Mouse (Mus musculus) heart, embryonic 12.5 days (tissue): Measurements from ENCODE around the gene Gpr132. TPM values are rescaled to one million over a fixed set of nuclear protein-coding genes. Genes with fewer than 3 reads are reported as not detected.

ENCODE experiments used
- ATAC-seq: fragments of 200-750 bp; cut with Nextera tagmentation; 2 replicates; pipeline ENCODE4 v1.8.0; 2017; ENCODE audit warnings: moderate TSS enrichment, moderate library complexity; ENCODE audit not compliant: insufficient number of reproducible peaks, low FRiP score
- H3K27ac ChIP-seq: fragments of 300-500 bp; sonication (generic); 2 replicates; pipeline ENCODE4 v1.5.1; 2016; ENCODE audit warnings: mild to moderate bottlenecking, moderate library complexity; ENCODE audit not compliant: poor library complexity, severe bottlenecking
- H3K27me3 ChIP-seq: fragments of 300-500 bp; sonication (generic); replicated peaks from 2 replicates; pipeline ENCODE4 v1.6.1; 2016; ENCODE audit warnings: mild to moderate bottlenecking, moderate library complexity
- H3K36me3 ChIP-seq: fragments of 300-500 bp; sonication (generic); 2 replicates; pipeline ENCODE4 v1.6.1; 2016; ENCODE audit warnings: mild to moderate bottlenecking, moderate library complexity
- H3K4me1 ChIP-seq: fragments of 300-500 bp; sonication (generic); replicated peaks from 2 replicates; pipeline ENCODE4 v1.6.1; 2016; ENCODE audit warnings: mild to moderate bottlenecking
- H3K4me2 ChIP-seq: fragments of 300-500 bp; sonication (generic); 2 replicates; pipeline ENCODE4 v1.6.1; 2016; ENCODE audit warnings: mild to moderate bottlenecking, moderate library complexity
- H3K4me3 ChIP-seq: fragments of 300-500 bp; sonication (generic); 2 replicates; pipeline ENCODE4 v1.5.1; 2016; ENCODE audit warnings: mild to moderate bottlenecking
- H3K9ac ChIP-seq: fragments of 300-500 bp; sonication (generic); 2 replicates; pipeline ENCODE4 v1.6.1; 2016; ENCODE audit warnings: mild to moderate bottlenecking, moderate library complexity
- H3K9me3 ChIP-seq: fragments of 300-500 bp; sonication (generic); replicated peaks from 2 replicates; pipeline ENCODE4 v1.6.1; 2016; ENCODE audit warnings: mild to moderate bottlenecking, moderate library complexity
- WGBS: fragments of 180-500 bp; shearing (Covaris S2); methylation state at CpG from one replicate; pipeline ENCODE4 v1.1.7; 2016; 5-methylcytosine and 5-hydroxymethylcytosine counted together
- polyA plus RNA-seq: library from polyadenylated mRNA; unstranded; fragments of >200 nt; fragmentation: Nextera tagmentation; extraction: Ambion mirVana; gene quantifications from 2 replicates; pipeline ENCODE4 v1.2.1, GENCODE M21; 2016

Gpr132 gene
- polyA plus RNA-seq, 1 experiment from 2014 or later = not detected

DNA sequence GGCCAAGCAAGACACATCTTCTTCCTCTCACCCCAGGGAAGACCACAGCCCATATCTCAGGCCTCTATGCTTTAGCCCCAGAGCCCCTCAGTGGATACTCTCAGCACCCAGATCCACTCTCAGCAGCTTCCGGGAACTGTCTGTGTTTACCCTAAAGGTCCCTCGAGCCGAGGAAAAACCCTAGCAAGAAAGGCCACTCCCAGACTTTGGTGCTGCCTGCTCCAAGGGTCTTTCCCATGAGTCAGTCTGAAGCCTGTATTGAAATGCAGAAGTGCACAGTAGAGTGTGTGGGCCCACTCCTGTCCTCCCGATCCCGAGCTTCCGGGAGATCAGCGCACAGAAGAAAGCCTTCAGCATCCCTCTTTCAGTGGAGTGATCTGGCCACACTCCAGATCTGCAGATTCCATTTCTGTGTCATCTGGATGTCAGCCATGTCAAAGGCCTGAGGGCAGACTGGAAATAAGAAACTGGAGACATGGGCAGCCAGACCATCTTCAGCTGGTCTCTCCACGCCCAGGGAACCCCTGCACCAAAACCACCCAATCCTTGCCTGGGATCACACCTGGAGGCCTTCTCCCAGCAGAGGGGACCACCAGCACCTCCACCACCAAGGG is 1.5 kb downstream of the Gpr132 start:
- no peak overlapping the region for H3K4me2 ChIP-seq
- 65% methylated on average over 8 of the region's 8 CpGs for WGBS
- no peaks in the 10 kb centered on the region for H3K36me3 ChIP-seq
- H3K27ac ChIP-seq = no peak overlapping the region
- H3K9me3 ChIP-seq = no peaks in the 10 kb centered on the region
- H3K4me3 ChIP-seq = no peak overlapping the region
- H3K4me1 ChIP-seq = peaks cover 18% of the 10 kb centered on the region
- H3K9ac ChIP-seq = no peak overlapping the region
- peaks cover 28% of the 10 kb centered on the region for H3K27me3 ChIP-seq
- no peak for ATAC-seq

DNA sequence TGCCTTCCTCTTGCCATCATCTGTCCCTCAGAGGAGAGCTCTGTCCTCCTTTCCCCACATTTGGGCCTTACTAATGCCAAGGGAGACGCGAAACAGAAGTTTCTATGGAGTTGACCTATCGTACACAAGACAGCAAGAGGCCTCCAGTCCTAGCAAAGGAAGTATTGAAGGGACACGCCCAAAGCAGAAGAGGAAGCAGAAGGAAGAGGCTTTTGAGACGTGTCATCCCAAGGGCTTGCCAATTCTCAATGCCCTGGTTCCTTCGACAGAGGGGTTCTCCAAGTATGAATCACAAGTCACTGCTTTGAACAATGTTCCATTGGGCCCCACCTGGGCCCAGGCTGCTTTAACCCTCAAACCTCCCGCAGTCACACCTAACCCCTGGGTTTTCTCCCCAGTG is 3.2 kb downstream of the Gpr132 start:
- Histone ChIP-seq H3K27ac (no peak overlapping the region), H3K36me3 (no peaks in the 10 kb centered on the region), H3K9ac (no peak overlapping the region), H3K4me2 (no peak overlapping the region), H3K4me3 (no peak overlapping the region), H3K27me3 (peaks cover 16% of the 10 kb centered on the region), H3K9me3 (no peaks in the 10 kb centered on the region), H3K4me1 (peaks cover 11% of the 10 kb centered on the region)
- WGBS = 79% methylated on average over 7 of the region's 7 CpGs
- no peak for ATAC-seq

DNA sequence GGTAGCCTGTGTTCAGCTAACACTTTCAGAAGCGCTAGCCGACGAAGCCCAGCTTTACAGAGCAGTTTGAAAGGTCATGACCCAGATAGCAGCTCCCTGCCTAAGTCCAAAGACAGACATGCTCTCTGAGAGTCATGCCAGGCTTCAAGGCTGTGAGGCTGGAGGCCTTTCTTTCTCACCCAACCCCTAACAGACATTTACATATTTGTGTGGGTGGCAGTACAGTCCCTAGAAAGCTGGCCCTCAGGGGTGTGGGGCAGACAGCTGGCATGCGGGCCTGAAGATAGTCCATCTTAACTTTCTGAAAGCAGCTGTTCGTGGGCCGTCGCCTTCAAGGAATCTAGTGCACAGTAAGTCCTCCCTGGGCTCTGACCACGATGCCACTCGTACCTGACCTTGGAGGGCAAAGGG is 6.1 kb downstream of the Gpr132 start:
- 62% methylated on average over 9 of the region's 9 CpGs for WGBS
- H3K4me1 ChIP-seq = peaks cover 6% of the 10 kb centered on the region; the same call in 1 of the 2 replicates
- H3K27me3 ChIP-seq = 0 out of 2 replicates have a peak, but pooled peaks cover 1% of the 10 kb centered on the region
- no peak overlapping the region for H3K4me3 ChIP-seq
- ATAC-seq = no peak
- no peaks in the 10 kb centered on the region for H3K36me3 ChIP-seq
- no peak overlapping the region for H3K4me2 ChIP-seq
- H3K9ac ChIP-seq = no peak overlapping the region
- no peak overlapping the region for H3K27ac ChIP-seq
- no peaks in the 10 kb centered on the region for H3K9me3 ChIP-seq

DNA sequence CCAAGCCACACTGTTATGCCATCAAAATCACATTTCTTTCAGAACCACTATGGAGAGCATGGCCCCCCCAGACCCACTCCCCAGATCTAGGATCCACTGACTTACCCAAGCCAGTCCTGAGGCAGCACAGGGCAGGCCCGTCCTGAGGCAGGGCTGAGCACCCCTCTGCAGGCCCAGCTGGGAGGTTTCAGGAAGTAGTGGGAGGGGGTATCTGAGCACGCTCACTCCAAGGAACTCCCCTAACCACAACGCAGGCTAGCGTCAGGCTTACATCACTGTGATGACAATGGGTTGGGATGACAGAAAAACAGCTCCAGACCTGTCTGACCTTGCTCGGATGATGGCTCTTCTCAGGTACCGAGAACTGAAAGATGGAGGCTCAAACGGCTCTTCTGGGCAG is 7.3 kb downstream of the Gpr132 start:
- no peak overlapping the region for H3K4me3 ChIP-seq
- H3K27ac ChIP-seq = no peak overlapping the region
- WGBS = 72% methylated on average over 7 of the region's 7 CpGs
- H3K9me3 ChIP-seq = no peaks in the 10 kb centered on the region
- no peak overlapping the region for H3K4me2 ChIP-seq
- no peaks in the 10 kb centered on the region for H3K36me3 ChIP-seq
- no peaks in the 10 kb centered on the region for H3K27me3 ChIP-seq
- no peak overlapping the region for H3K9ac ChIP-seq
- no peak; the same call in 1 of the 2 replicates for ATAC-seq
- H3K4me1 ChIP-seq = peaks cover 6% of the 10 kb centered on the region; the same call in 1 of the 2 replicates

DNA sequence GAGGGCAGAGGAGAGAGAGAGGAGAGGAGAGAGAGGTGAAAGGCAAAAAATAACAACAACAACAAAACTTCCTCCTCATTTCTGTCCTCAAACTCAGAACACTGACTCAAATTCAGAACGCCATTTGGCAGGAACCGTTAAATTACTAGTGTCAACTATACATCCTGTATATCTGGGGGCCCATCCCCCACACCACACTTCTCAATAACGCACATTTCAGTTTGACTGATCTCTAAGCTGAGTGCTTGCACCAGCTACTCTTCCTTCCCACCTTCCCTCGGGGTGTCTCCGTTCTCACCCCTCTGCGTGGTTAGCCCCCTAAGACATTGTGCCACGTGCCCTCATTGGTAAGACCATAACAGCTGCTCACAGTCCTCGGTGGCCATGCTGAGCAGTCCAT is 8.1 kb downstream of the Gpr132 start:
- WGBS = 67% methylated on average over 8 of the region's 8 CpGs
- no peaks in the 10 kb centered on the region for H3K9me3 ChIP-seq
- H3K4me1 ChIP-seq = peaks cover 6% of the 10 kb centered on the region; the same call in 1 of the 2 replicates
- no peak for ATAC-seq
- no peak overlapping the region for H3K27ac ChIP-seq
- no peaks in the 10 kb centered on the region for H3K27me3 ChIP-seq
- no peak overlapping the region for H3K9ac ChIP-seq
- H3K36me3 ChIP-seq = no peaks in the 10 kb centered on the region
- H3K4me3 ChIP-seq = no peak overlapping the region
- H3K4me2 ChIP-seq = no peak overlapping the region

DNA sequence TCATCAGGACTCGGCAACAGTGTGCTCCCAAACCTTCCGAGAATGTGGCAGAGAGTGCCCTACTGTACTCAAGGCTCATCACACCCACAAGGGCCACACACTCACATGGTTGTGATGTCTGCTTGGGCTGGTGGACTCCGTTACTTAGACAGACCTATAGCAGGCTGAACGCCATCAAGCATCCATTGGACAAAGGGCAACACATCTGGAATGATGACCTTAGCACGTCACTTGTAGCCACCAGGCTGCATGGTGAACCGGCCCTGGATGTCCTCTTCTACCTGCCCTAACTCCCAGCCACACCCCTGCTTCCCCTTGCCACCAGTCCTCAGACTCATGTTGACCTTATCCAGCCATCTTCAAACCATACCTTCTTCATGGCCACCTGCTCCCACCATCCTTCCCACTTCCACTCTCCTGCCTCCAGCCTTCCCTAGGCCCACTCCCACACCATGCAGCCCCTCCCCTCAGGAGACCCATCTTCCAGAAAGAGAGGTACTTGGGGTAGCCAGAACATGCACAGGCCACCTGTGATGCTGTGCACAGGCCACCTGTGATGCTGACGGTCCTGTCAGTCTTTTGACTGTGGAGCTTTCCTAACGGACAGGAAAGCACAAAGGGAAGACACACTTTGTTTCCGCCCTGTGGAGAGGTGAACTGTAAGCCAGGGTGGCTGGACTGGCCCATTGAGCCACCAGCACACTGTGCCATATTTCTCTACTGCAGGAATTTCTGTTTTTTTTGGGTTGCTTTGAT is 9.3 kb downstream of the Gpr132 start:
- WGBS = 83% methylated on average over 9 of the region's 9 CpGs
- peaks cover 6% of the 10 kb centered on the region; the same call in 1 of the 2 replicates for H3K4me1 ChIP-seq
- H3K4me3 ChIP-seq = no peak overlapping the region
- no peak overlapping the region for H3K9ac ChIP-seq
- H3K27me3 ChIP-seq = no peaks in the 10 kb centered on the region
- H3K27ac ChIP-seq = no peak overlapping the region
- no peak overlapping the region for H3K4me2 ChIP-seq
- no peaks in the 10 kb centered on the region for H3K9me3 ChIP-seq
- H3K36me3 ChIP-seq = no peaks in the 10 kb centered on the region
- no peak for ATAC-seq

DNA sequence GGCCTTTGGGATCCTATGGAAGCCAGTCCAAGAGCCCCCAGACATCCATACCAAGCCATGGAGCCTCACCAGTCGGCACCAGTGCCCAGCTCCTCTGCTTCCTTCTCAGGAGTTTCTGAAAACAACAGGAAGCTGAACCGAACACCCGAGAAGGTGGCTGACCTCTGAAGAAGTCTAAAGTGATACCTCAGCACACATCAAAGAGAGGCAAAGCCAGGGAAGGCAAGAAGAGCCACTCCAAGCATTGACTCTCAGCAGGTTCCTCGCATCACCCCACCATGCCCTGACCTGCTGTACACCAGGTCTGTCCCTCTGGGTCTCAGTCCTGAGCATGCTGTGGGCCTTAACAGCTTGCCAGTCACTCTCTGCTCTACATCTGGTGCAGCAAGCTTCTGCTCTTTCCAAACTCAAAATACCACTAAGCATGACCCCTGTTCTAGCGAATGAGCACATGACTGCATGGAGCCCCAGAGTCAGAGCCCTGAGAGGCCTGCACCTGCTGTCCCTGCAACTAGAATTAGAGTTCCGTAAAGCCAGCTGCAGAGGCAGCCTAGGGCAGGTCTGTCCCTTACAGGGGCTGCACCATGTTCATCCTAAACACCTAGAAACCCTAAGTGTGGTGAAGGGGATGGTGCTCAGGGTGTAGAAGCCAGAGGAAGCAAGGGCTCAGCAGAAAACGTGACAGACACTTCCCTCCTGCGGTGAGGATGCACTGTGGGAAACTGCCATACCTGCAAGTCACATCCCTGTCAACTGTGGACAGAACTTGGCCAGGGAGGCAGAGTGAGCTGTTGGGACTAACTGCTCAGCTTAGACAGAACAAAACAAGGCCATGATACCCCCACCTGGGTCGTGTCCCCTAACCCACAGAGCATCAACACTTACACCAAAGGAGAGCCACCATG is 10.8 kb downstream of the Gpr132 start:
- H3K4me2 ChIP-seq = no peak overlapping the region
- H3K9me3 ChIP-seq = no peaks in the 10 kb centered on the region
- no peak overlapping the region for H3K27ac ChIP-seq
- H3K9ac ChIP-seq = no peak overlapping the region
- no peak for ATAC-seq
- no peaks in the 10 kb centered on the region for H3K36me3 ChIP-seq
- peaks cover 6% of the 10 kb centered on the region; the same call in 1 of the 2 replicates for H3K4me1 ChIP-seq
- H3K4me3 ChIP-seq = no peak overlapping the region
- 55% methylated on average over 9 of the region's 9 CpGs for WGBS
- H3K27me3 ChIP-seq = peaks cover 4% of the 10 kb centered on the region; the same call in 1 of the 2 replicates

DNA sequence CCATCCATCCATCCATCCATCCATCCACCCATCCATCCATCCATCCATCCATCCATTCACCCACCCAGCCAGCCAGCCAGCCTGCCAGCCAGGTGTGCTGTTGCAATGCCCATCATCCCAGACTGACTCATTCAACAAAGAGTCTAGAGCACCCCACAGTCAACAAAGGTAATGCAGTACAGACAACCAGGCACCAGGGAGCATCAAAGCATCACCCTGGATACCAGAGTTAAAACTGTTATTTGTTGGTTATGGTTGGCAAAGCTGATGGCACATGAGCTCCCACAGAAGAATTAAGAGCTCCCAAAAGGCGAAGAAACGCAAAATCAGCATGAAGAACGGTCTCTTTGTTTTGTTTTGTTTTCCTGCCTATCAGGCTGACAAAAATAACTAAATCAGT is 11.7 kb downstream of the Gpr132 start:
- Histone ChIP-seq H3K4me1 (peaks cover 5% of the 10 kb centered on the region), H3K27ac (no peak overlapping the region), H3K4me2 (no peak overlapping the region), H3K9ac (no peak overlapping the region), H3K9me3 (no peaks in the 10 kb centered on the region), H3K36me3 (no peaks in the 10 kb centered on the region), H3K4me3 (no peak overlapping the region), H3K27me3 (peaks cover 11% of the 10 kb centered on the region; the same call in 1 of the 2 replicates)
- no peak for ATAC-seq
- 77% methylated on average over 3 of the region's 3 CpGs for WGBS

DNA sequence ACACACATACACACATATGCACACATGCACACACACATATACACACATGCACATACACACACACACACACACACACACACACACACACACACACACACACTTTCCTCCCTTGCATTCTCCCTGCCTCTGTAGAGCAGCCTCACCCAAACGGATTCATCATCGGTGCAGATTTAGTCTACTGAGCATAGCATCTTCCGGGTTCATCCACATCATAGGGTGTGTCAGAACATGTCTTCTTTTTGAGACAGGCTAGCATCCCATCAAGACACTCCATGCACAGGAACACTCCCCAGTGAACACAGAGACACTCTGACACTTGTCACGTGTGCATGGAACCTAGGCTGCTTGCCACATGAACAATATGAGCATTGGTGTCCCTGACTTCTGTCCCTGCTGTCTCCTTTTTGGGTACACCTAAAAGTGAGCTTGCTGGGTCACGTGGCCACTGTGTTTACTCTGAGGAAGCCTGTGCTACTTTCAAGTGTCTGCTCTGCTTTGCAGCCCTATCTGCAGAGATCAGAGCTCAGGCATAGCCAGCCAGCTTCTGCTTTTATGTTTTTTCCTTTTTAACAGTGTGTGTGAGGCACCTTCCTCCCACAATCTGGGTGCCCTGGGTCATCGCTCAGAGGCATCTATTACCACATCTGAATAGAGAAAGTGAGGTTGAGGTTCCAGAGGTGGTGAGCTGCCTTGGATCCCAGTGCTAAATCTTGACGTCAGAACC is 13.3 kb downstream of the Gpr132 start:
- Histone ChIP-seq H3K4me1 (peaks cover 10% of the 10 kb centered on the region), H3K36me3 (no peaks in the 10 kb centered on the region), H3K9me3 (no peaks in the 10 kb centered on the region), H3K27ac (no peak overlapping the region), H3K27me3 (peaks cover 11% of the 10 kb centered on the region; the same call in 1 of the 2 replicates), H3K4me2 (no peak overlapping the region), H3K4me3 (no peak overlapping the region), H3K9ac (no peak overlapping the region)
- WGBS = 65% methylated on average over 7 of the region's 7 CpGs
- ATAC-seq = no peak

DNA sequence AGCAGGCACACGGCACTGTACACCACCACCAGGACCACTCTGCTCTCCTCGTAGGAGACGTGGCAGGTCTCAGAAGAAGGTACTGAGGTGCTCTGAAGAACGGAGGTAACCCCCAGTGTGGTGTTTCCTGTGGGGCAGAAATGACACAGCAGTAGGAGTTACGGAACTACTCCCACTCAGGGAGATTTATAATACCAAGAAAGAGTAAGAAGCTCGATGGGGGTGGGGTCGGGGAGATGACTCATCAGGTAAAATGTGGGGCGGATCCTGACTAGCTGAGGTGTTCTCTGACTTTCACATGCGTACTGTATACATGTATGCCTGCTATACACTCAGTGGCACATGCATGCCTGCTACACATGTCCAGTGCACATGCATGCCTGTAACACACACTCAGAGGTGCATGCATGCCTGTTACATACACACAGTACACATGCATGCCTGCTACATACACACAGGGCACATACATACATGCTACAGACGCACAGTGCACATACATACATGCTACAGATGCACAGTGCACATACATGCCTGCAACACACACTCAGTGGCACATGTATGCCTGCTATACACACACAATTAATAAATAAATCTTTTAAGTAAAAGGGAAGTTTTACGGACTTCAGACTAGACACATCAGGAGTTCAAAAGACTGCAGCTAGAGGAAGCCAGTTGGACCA is 14.8 kb downstream of the Gpr132 start:
- Histone ChIP-seq H3K36me3 (no peaks in the 10 kb centered on the region), H3K4me3 (no peak overlapping the region), H3K27ac (no peak overlapping the region), H3K4me2 (no peak overlapping the region), H3K9me3 (no peaks in the 10 kb centered on the region), H3K4me1 (peaks cover 10% of the 10 kb centered on the region), H3K9ac (no peak overlapping the region), H3K27me3 (peaks cover 11% of the 10 kb centered on the region; the same call in 1 of the 2 replicates)
- WGBS = 77% methylated on average over 11 of the region's 11 CpGs
- ATAC-seq = no peak
